Mouse (Mus musculus): Measurements from ENCODE around the gene Mesd. TPM values are rescaled to one million over a fixed set of nuclear protein-coding genes. Genes with fewer than 3 reads are reported as not detected.

Mesd gene
- 71.8 and 90.6 TPM in 2 replicates for polyA plus RNA-seq (2015; fragmentation: Nextera tagmentation; extraction: Ambion mirVana)

DNA sequence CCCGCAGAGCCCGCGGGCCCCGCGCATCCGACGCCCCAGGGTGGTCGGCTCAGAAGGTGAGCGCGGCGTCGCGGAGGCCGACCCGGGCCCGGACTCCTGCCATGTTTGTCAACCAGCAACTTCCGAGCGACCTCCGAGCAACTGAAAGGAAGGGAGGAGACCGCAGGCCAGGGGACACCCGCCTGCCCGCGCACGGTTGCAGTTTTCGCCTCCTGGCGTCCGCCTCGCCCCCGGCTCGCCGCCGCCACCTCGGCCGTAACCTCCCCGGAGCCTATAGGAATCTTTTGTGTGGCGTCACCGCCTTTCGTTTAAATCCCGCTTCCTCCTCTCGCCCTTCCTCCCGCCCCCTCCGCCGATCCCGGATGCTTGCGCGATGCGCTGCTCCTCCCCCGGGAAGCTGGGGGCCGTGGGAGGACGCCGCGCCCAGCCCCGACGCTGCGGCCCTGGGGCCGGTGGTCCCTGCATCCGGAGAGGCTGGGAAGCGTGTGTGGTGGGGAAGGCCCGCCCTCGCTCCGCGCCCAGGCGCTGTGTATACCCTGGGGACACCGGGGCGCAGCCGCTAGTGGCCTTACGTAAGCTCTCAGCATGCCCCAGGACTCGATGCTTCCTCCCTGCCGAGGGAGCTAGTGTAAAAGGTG is at the start of gene Mesd, which contains the start of gene Tlnrd1:
Gene Mesd (plus strand): TSS at position 446 of the 638 bp plus-strand sequence.
Gene Tlnrd1 (minus strand): TSS at position 285 of the 638 bp plus-strand sequence.
- Histone ChIP-seq H3K27ac (replicated peaks) (peak within 1 kb of the TSS; percentile 95), H3K9ac (peak within 1 kb of the TSS; percentile 96), H3K4me3 (peak within 1 kb of the TSS; percentile 87), H3K4me2 (peak within 1 kb of the TSS; percentile 90), H3K27me3 (no peaks in the 10 kb centered on the region), H3K9me3 (0 out of 2 replicates have a peak, but pooled peaks cover 3% of the 10 kb centered on the region), H3K36me3 (peaks cover 11% of the 10 kb centered on the region), H3K4me1 (replicated peaks) (peaks cover 49% of the 10 kb centered on the region)
- ATAC-seq (ENCODE audit: low read depth): peak; percentile 86
- WGBS: under 1% methylated on average over 55 of the region's 69 CpGs

DNA sequence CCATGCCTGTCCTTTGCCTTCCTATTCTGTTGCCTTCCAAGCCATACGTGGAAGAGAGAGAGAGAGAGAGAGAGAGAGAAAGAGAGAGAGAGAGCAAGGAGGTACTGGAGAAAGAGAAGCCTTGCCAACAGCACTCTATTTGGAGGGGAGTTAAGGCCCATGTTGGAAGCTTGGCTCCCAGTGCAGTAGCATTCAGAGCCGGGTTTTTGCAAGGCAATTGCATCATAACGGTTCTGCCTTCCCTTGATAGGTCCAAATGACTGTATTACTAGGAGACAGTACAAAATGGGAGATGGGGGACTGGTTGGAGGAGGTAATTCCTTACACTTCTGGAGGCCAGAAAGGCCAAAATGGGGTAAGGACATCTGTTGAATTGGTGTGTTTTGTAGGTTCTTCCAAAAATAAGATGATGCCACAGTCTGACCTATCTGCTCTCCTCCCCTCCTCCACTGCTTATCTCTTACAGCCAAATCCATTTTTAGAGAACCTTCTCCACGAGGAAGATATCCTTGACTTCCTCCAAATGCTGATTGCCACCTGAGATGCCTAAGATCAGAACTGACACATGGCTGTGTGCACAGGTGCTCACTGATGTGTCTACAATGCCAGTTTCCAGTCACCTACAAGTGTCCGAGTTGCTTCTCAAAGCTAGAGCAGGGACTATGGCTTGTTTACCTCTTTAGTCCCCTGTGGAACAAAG is 45.6 kb upstream of the Mesd start:
- H3K9ac ChIP-seq: no peak overlapping the region
- WGBS: 76% methylated on average over 5 of the region's 5 CpGs
- no peaks in the 10 kb centered on the region for H3K9me3 ChIP-seq
- no peak overlapping the region for H3K4me3 ChIP-seq
- H3K36me3 ChIP-seq: no peaks in the 10 kb centered on the region
- H3K4me1 ChIP-seq (replicated peaks): no peaks in the 10 kb centered on the region
- H3K27ac ChIP-seq (replicated peaks): no peak overlapping the region
- no peak for ATAC-seq (ENCODE audit: low read depth)
- H3K27me3 ChIP-seq: no peaks in the 10 kb centered on the region
- no peak overlapping the region for H3K4me2 ChIP-seq

DNA sequence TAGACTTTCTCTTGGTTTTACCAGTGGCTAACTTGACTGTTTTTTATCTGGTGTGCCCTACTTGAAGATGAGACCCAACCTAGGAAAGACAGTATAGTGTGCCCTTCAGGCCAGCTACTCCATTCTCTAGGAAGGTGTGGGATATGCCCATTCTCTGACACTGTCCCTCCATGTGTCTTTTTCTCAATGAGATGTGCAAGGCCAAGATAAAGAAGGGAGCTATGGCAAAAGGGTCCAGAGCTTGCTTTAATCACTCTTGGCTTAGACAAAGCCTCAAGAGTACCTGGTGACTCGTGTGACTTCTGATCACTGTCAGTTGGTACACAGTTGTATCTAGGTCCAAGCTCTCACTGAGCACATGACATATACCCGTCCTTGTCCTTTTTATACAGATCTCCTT is 44.2 kb upstream of the Mesd start:
- Histone ChIP-seq H3K36me3 (no peaks in the 10 kb centered on the region), H3K9ac (no peak overlapping the region), H3K27ac (replicated peaks) (no peak overlapping the region), H3K4me3 (no peak overlapping the region), H3K4me2 (no peak overlapping the region), H3K4me1 (replicated peaks) (no peaks in the 10 kb centered on the region), H3K27me3 (no peaks in the 10 kb centered on the region), H3K9me3 (no peaks in the 10 kb centered on the region)
- no peak for ATAC-seq (ENCODE audit: low read depth)
- WGBS: 79% methylated on average over 2 of the region's 2 CpGs

DNA sequence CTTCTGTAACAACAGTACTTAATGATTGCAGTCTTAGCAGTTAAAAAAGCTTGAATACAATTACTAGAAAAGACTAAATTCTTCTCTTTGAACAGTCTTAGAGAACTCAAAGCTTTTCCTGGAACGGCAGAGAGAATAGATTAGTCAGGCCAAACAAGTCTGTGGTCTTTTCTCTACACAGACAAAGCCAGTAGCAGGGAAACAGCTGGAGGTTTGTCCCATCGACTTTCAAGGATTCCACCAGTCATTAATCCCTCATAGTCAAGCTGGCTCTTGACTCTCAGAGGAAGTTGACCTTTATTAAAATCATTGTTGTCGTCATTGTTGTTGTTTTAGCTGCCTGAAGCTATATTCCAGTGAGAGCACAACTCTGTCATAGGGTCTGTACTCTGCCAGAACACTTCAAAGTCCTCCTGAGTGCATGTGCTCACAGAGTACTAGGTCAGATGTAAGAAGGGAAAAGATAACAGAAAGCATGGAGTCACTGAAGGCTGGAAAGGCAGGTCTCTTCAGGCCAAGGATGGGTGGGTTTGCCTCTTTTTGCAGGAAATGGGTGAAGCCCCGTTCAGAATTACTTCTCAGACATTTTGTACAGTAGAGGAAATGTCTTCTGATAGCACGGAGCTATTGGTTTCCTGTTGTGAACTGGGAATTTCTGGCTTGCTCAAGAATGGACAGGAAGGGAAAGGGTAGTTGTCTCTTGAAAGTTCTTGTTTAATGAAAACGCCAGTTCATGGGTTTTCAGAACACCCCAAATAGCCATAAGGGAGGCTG is 41.6 kb upstream of the Mesd start:
- Histone ChIP-seq H3K4me2 (no peak overlapping the region), H3K4me3 (no peak overlapping the region), H3K9ac (no peak overlapping the region), H3K27ac (replicated peaks) (no peak overlapping the region), H3K4me1 (replicated peaks) (no peaks in the 10 kb centered on the region), H3K9me3 (no peaks in the 10 kb centered on the region), H3K27me3 (no peaks in the 10 kb centered on the region), H3K36me3 (no peaks in the 10 kb centered on the region)
- ATAC-seq (ENCODE audit: low read depth): no peak
- 57% methylated on average over 6 of the region's 6 CpGs for WGBS

DNA sequence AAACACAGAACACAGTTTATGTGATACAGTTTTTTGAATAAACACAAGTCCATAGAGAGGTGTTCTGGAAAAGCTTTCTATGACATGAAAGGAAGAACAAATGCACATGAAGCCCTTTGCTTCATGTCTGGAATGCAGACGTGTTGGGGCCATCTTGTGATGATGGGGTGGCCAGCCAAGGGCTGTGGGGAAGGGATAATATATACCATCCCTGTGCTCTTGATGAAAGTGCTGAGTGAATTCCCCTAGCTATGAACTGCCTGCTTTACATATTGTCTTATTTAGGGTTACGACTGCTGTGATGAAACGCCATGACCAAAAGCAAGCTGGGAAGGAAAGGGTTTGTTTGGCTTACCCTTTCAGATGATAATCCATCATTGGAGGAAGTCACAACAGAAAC is 39.5 kb upstream of the Mesd start:
- WGBS: 91% methylated on average over 3 of the region's 3 CpGs
- H3K27me3 ChIP-seq: no peaks in the 10 kb centered on the region
- H3K9me3 ChIP-seq: no peaks in the 10 kb centered on the region
- no peak overlapping the region for H3K9ac ChIP-seq
- H3K4me1 ChIP-seq (replicated peaks): no peaks in the 10 kb centered on the region
- no peak overlapping the region for H3K4me3 ChIP-seq
- ATAC-seq (ENCODE audit: low read depth): no peak
- H3K36me3 ChIP-seq: no peaks in the 10 kb centered on the region
- no peak overlapping the region for H3K27ac ChIP-seq (replicated peaks)
- no peak overlapping the region for H3K4me2 ChIP-seq

DNA sequence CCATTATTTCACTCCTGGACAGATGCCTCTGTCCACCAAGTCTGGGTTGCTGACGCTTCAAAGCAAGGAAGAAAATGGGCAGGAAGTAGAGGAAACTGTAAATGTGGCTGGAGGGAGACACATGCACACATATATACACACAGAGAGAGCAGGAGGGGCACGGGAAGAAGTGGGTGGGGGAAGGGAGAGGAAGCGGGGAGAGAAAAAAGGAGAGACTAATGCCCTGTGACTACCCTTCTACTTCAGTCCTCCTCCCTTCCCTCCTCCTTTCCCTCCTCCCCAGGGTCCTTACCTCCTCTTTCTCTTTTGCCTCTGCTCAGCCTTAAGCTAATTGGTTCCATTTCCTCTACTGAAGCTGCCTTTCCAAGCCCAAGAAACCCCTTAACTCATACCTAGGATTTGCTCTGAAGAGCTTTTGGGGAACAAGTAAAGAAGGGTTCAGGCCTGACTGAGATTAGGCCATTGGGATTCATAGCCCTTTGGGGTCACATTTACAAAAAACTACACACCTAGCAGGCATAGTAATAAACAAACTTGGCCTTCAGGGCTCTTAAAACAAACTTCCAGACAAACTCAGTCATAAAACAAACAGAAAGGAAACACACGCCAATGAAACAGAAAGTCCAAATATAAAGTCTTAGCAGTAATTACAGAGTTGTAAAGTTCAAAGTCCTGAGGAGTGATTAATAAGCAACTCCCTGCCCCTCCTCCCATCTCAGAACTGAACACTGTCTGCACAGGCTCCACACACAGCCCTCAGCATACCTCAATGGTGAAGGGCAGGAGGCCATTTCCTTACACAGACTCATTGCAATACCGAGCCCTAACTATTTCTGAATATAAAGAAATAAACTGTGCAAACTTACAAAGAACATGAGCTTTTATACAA is 36.8 kb upstream of the Mesd start:
- no peak overlapping the region for H3K4me2 ChIP-seq
- H3K9ac ChIP-seq: no peak overlapping the region
- no peak overlapping the region for H3K4me3 ChIP-seq
- no peaks in the 10 kb centered on the region for H3K36me3 ChIP-seq
- H3K4me1 ChIP-seq (replicated peaks): peaks cover 6% of the 10 kb centered on the region; the same call in 1 of the 2 replicates
- no peaks in the 10 kb centered on the region for H3K27me3 ChIP-seq
- H3K27ac ChIP-seq (replicated peaks): no peak overlapping the region
- no peaks in the 10 kb centered on the region for H3K9me3 ChIP-seq
- no peak for ATAC-seq (ENCODE audit: low read depth)
- 67% methylated on average over 5 of the region's 5 CpGs for WGBS

DNA sequence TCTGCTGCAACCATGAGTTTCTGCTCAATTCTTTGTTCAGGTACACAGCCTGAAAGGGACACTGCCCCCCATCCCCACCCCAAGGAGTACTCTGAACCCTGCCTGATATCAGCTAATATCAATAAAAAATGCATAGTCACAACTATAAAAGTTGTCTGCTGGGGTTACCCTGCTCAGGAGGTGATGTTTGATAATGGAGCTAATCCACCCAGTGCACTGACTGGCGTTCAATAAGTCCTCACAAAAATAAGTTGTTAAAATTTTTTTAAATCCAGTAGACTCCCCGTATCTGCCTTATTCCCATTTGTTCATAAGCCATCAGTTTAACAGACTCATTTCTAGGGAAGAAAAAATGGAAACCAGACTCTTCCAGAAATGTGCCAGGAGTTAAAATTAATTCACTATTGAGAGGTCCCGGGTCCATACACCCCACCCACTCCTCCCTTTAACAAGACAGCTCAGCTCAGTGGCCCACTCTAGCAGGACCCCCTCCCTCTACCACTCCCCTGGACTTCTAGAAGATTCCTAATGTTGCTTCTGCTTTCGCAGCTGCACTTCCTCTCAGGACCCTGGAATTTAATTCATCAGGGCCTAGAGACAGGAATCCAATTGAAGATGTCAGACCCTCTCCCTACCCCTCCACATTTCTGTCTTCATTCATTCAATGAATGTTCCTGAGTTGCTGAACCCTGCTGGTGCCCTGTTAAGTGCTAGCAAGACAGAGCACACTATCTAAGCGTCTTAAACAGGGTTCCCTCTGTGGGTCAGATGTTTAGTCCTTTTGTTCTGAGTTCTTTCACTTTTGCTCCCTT is 32.5 kb upstream of the Mesd start:
- 58% methylated on average over 5 of the region's 5 CpGs for WGBS
- Histone ChIP-seq H3K27ac (replicated peaks) (no peak overlapping the region), H3K4me3 (no peak overlapping the region), H3K27me3 (no peaks in the 10 kb centered on the region), H3K4me2 (no peak overlapping the region), H3K9me3 (no peaks in the 10 kb centered on the region), H3K9ac (no peak overlapping the region), H3K36me3 (no peaks in the 10 kb centered on the region), H3K4me1 (replicated peaks) (peaks cover 9% of the 10 kb centered on the region; the same call in 1 of the 2 replicates)
- ATAC-seq (ENCODE audit: low read depth): no peak

DNA sequence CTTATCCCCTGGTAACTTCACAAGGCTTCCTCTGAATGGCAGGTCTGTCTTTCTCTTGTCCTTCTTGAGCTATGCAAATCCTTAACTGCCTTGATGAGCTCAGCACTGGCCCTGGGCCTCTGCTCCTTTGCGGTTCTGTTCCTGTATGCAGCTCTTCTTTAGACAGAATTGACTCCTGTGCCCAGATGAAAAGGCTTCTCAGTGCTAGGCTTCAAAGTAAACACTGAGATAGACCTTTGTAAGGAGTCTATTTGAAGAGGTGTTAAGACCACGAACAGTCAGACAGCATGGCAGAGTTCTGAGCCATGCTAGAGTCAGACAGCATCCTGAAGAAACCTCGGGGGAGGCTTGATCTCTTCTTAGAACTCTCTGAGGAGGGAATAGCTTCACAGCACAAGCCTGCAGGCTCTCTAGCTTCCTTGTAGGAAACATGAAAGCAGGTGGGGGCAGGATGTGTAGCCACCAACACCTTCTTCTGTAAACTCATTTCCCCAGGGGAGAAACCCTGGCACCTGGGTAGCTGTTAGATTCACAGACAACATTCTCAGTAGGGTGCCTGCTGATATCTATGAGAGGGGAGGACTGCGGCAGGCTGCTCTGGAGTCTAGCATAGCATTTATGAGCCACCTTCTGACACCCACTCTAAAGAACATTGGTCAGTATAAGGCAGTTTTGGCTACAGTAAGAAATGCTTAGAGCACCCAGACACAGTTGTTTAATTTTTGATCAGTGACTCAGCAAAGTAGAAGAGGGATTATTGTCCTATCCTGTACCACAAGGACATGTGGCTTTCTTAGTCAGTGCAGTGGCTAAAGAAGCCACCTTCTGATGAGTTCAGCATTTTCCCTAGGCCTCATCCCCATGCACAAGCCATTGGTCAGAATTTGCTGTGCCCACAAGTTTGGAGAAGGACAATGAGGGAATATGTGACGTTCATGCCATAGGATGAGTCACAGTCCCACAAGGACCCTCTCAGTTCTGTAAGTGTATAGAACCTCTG is 31.6 kb upstream of the Mesd start:
- H3K9ac ChIP-seq: no peak overlapping the region
- no peaks in the 10 kb centered on the region for H3K27me3 ChIP-seq
- no peak overlapping the region for H3K27ac ChIP-seq (replicated peaks)
- H3K36me3 ChIP-seq: no peaks in the 10 kb centered on the region
- no peak overlapping the region for H3K4me2 ChIP-seq
- peaks cover 9% of the 10 kb centered on the region; the same call in 1 of the 2 replicates for H3K4me1 ChIP-seq (replicated peaks)
- H3K9me3 ChIP-seq: no peaks in the 10 kb centered on the region
- no peak for ATAC-seq (ENCODE audit: low read depth)
- WGBS: 53% methylated on average over 5 of the region's 5 CpGs
- H3K4me3 ChIP-seq: no peak overlapping the region

DNA sequence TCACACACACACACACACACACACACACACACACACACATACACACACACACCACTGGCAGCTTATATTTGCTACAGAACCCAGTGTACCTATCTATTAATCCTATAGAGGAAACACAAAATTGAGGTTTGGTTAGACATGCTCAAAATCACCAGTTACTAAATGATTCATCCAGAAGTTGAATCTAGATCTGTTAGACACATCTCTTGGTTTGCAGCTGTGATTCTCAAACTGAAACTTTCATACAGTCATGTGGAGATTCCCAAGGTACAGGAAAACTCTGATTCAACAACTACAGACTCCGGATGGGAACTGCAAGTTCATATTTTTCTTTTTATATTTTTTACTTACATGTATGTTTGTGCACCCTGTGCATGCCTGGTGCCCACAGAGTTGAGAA is 29.1 kb upstream of the Mesd start:
- no peaks in the 10 kb centered on the region for H3K27me3 ChIP-seq
- WGBS: 90% methylated on average over 1 of the region's 1 CpGs
- H3K9ac ChIP-seq: no peak overlapping the region
- no peaks in the 10 kb centered on the region for H3K9me3 ChIP-seq
- no peak overlapping the region for H3K27ac ChIP-seq (replicated peaks)
- no peak for ATAC-seq (ENCODE audit: low read depth)
- no peaks in the 10 kb centered on the region for H3K36me3 ChIP-seq
- peaks cover 9% of the 10 kb centered on the region; the same call in 1 of the 2 replicates for H3K4me1 ChIP-seq (replicated peaks)
- H3K4me3 ChIP-seq: no peak overlapping the region
- no peak overlapping the region for H3K4me2 ChIP-seq
